Mouse (Mus musculus): ENCODE results near the gene Erc2. TPM values are rescaled to one million over a fixed set of nuclear protein-coding genes. Genes with fewer than 3 reads are reported as not detected.
A peak's percentile ranks its signal among the peaks of the same experiment; 100 is the strongest.

The Erc2 gene
- polyA plus RNA-seq, 1 experiment from 2014 or later: 2.7 TPM

GRCm38 (mm10) chr14:27803961-27804360 is 181.7 kb downstream of the Erc2 start:
- Histone ChIP-seq H3K4me1 (ENCODE audit: control insufficient read depth, insufficient read depth, low read length) (no peaks in the 10 kb centered on the region), H3K36me3 (ENCODE audit: control insufficient read depth, insufficient read depth, low read length) (no peaks in the 10 kb centered on the region), H3K27me3 (ENCODE audit: control insufficient read depth, insufficient read depth, low read length) (no peaks in the 10 kb centered on the region), H3K4me2 (ENCODE audit: low read depth, low read length) (no peak overlapping the region), H3K4me3 (replicated peaks; ENCODE audit: low read length) (no peak overlapping the region), H3K9me3 (replicated peaks; ENCODE audit: control insufficient read depth, low read length) (peaks cover 2% of the 10 kb centered on the region; the same call in 1 of the 2 replicates), H3K27ac (ENCODE audit: low read length) (no peak overlapping the region), H3K9ac (ENCODE audit: low read length) (no peak overlapping the region)
- 95% methylated on average over 3 of the region's 3 CpGs for WGBS
- no peak for ATAC-seq (ENCODE audit: insufficient read depth, low FRiP score)

GRCm38 (mm10) chr14:27805064-27805463 is 182.8 kb downstream of the Erc2 start:
- Histone ChIP-seq H3K4me2 (ENCODE audit: low read depth, low read length) (no peak overlapping the region), H3K4me1 (ENCODE audit: control insufficient read depth, insufficient read depth, low read length) (no peaks in the 10 kb centered on the region), H3K9me3 (replicated peaks; ENCODE audit: control insufficient read depth, low read length) (peaks cover 2% of the 10 kb centered on the region; the same call in 1 of the 2 replicates), H3K36me3 (ENCODE audit: control insufficient read depth, insufficient read depth, low read length) (no peaks in the 10 kb centered on the region), H3K27me3 (ENCODE audit: control insufficient read depth, insufficient read depth, low read length) (no peaks in the 10 kb centered on the region), H3K4me3 (replicated peaks; ENCODE audit: low read length) (no peak overlapping the region), H3K9ac (ENCODE audit: low read length) (no peak overlapping the region), H3K27ac (ENCODE audit: low read length) (no peak overlapping the region)
- WGBS: 74% methylated on average over 13 of the region's 13 CpGs
- ATAC-seq (ENCODE audit: insufficient read depth, low FRiP score): no peak

DNA sequence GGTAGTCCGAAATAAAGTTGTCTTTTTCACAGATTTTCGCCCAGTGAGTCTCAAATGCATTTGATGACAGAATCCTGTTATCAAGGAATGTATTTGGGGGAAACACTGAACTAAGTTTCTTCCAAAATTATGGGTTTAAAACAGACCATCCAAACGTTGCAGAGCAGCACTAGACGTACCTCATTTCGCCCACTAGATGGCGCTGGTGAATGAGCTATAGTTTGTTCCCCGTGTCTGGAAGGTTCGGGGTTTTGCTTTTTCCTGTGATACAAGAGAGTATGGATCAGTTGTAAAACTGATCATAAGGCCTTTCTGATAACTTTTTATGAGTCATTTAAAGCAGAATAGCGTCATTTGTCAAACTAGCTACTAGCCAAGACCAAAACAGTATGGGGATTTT is 185.9 kb downstream of the Erc2 start:
- no peak overlapping the region for H3K4me2 ChIP-seq (ENCODE audit: low read depth, low read length)
- H3K9me3 ChIP-seq (replicated peaks; ENCODE audit: control insufficient read depth, low read length): peaks cover 2% of the 10 kb centered on the region; the same call in 1 of the 2 replicates
- no peaks in the 10 kb centered on the region for H3K27me3 ChIP-seq (ENCODE audit: control insufficient read depth, insufficient read depth, low read length)
- H3K9ac ChIP-seq (ENCODE audit: low read length): no peak overlapping the region
- no peaks in the 10 kb centered on the region for H3K4me1 ChIP-seq (ENCODE audit: control insufficient read depth, insufficient read depth, low read length)
- no peak overlapping the region for H3K27ac ChIP-seq (ENCODE audit: low read length)
- H3K36me3 ChIP-seq (ENCODE audit: control insufficient read depth, insufficient read depth, low read length): no peaks in the 10 kb centered on the region
- no peak overlapping the region for H3K4me3 ChIP-seq (replicated peaks; ENCODE audit: low read length)
- no peak for ATAC-seq (ENCODE audit: insufficient read depth, low FRiP score)
- WGBS: 4% methylated on average over 9 of the region's 9 CpGs

DNA sequence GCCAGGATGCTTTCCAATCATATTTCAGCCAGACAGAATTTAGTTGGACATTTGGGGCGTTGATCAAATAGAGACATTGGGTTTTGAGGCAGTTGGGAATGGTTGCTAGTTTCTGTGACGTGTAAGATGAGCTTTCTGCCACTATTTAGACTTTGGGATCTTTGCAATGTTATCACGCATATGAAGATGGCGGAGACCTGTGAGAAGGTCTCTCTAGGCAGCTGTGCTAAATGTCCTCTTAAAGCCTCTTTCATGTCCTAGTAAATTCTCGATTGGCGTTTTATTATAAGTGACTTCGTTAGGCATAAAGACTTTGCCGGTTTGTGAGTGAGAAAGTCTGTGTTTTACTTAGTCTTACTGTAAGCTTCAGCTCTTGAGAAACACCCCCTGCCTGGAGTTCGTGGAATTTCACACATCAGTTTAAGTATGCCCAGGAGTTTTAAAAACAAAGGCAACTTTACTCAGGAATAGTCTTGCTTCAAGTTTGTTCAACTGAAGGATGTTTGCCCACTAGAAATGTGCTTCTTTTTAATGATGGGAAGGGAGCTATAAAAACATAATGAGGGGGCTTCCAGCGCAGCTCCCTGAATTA is 186.4 kb downstream of the Erc2 start:
- no peaks in the 10 kb centered on the region for H3K27me3 ChIP-seq (ENCODE audit: control insufficient read depth, insufficient read depth, low read length)
- 51% methylated on average over 10 of the region's 10 CpGs for WGBS
- H3K4me3 ChIP-seq (replicated peaks; ENCODE audit: low read length): no peak overlapping the region
- H3K9ac ChIP-seq (ENCODE audit: low read length): no peak overlapping the region
- H3K9me3 ChIP-seq (replicated peaks; ENCODE audit: control insufficient read depth, low read length): peaks cover 2% of the 10 kb centered on the region; the same call in 1 of the 2 replicates
- ATAC-seq (ENCODE audit: insufficient read depth, low FRiP score): no peak
- no peaks in the 10 kb centered on the region for H3K36me3 ChIP-seq (ENCODE audit: control insufficient read depth, insufficient read depth, low read length)
- no peak overlapping the region for H3K27ac ChIP-seq (ENCODE audit: low read length)
- no peak overlapping the region for H3K4me2 ChIP-seq (ENCODE audit: low read depth, low read length)
- H3K4me1 ChIP-seq (ENCODE audit: control insufficient read depth, insufficient read depth, low read length): no peaks in the 10 kb centered on the region

GRCm38 (mm10) chr14:27810790-27811189 is 188.6 kb downstream of the Erc2 start:
- H3K4me2 ChIP-seq (ENCODE audit: low read depth, low read length): no peak overlapping the region
- H3K9me3 ChIP-seq (replicated peaks; ENCODE audit: control insufficient read depth, low read length): no peaks in the 10 kb centered on the region
- no peak overlapping the region for H3K4me3 ChIP-seq (replicated peaks; ENCODE audit: low read length)
- no peaks in the 10 kb centered on the region for H3K4me1 ChIP-seq (ENCODE audit: control insufficient read depth, insufficient read depth, low read length)
- H3K36me3 ChIP-seq (ENCODE audit: control insufficient read depth, insufficient read depth, low read length): no peaks in the 10 kb centered on the region
- H3K9ac ChIP-seq (ENCODE audit: low read length): no peak overlapping the region
- peak; percentile 56; the same call in 1 of the 2 replicates for ATAC-seq (ENCODE audit: insufficient read depth, low FRiP score)
- 39% methylated on average over 7 of the region's 7 CpGs for WGBS
- H3K27me3 ChIP-seq (ENCODE audit: control insufficient read depth, insufficient read depth, low read length): no peaks in the 10 kb centered on the region
- no peak overlapping the region for H3K27ac ChIP-seq (ENCODE audit: low read length)

- WGBS: 92% methylated on average over 3 of the region's 3 CpGs
- H3K36me3 ChIP-seq (ENCODE audit: control insufficient read depth, insufficient read depth, low read length): no peaks in the 10 kb centered on the region
- no peak overlapping the region for H3K4me3 ChIP-seq (replicated peaks; ENCODE audit: low read length)
- no peak overlapping the region for H3K4me2 ChIP-seq (ENCODE audit: low read depth, low read length)
- H3K4me1 ChIP-seq (ENCODE audit: control insufficient read depth, insufficient read depth, low read length): no peaks in the 10 kb centered on the region
- no peak overlapping the region for H3K27ac ChIP-seq (ENCODE audit: low read length)
- ATAC-seq (ENCODE audit: insufficient read depth, low FRiP score): no peak
- no peak overlapping the region for H3K9ac ChIP-seq (ENCODE audit: low read length)
- peaks cover 3% of the 10 kb centered on the region; the same call in 1 of the 2 replicates for H3K9me3 ChIP-seq (replicated peaks; ENCODE audit: control insufficient read depth, low read length)
- no peaks in the 10 kb centered on the region for H3K27me3 ChIP-seq (ENCODE audit: control insufficient read depth, insufficient read depth, low read length)
Observed at GRCm38 (mm10) chr14:27811649-27812048, 189.4 kb downstream of the Erc2 start.

GRCm38 (mm10) chr14:27815739-27816138 is 193.5 kb downstream of the Erc2 start:
- no peak overlapping the region for H3K4me2 ChIP-seq (ENCODE audit: low read depth, low read length)
- no peak overlapping the region for H3K4me3 ChIP-seq (replicated peaks; ENCODE audit: low read length)
- H3K36me3 ChIP-seq (ENCODE audit: control insufficient read depth, insufficient read depth, low read length): no peaks in the 10 kb centered on the region
- H3K27ac ChIP-seq (ENCODE audit: low read length): no peak overlapping the region
- WGBS: 62% methylated on average over 6 of the region's 6 CpGs
- no peaks in the 10 kb centered on the region for H3K4me1 ChIP-seq (ENCODE audit: control insufficient read depth, insufficient read depth, low read length)
- ATAC-seq (ENCODE audit: insufficient read depth, low FRiP score): no peak
- H3K9ac ChIP-seq (ENCODE audit: low read length): no peak overlapping the region
- no peaks in the 10 kb centered on the region for H3K27me3 ChIP-seq (ENCODE audit: control insufficient read depth, insufficient read depth, low read length)
- H3K9me3 ChIP-seq (replicated peaks; ENCODE audit: control insufficient read depth, low read length): peaks cover 3% of the 10 kb centered on the region; the same call in 1 of the 2 replicates

GRCm38 (mm10) chr14:27818986-27819385 is 196.8 kb downstream of the Erc2 start:
- peaks cover 3% of the 10 kb centered on the region; the same call in 1 of the 2 replicates for H3K9me3 ChIP-seq (replicated peaks; ENCODE audit: control insufficient read depth, low read length)
- H3K36me3 ChIP-seq (ENCODE audit: control insufficient read depth, insufficient read depth, low read length): no peaks in the 10 kb centered on the region
- WGBS: 92% methylated on average over 5 of the region's 5 CpGs
- no peaks in the 10 kb centered on the region for H3K27me3 ChIP-seq (ENCODE audit: control insufficient read depth, insufficient read depth, low read length)
- no peak for ATAC-seq (ENCODE audit: insufficient read depth, low FRiP score)
- no peak overlapping the region for H3K9ac ChIP-seq (ENCODE audit: low read length)
- H3K4me3 ChIP-seq (replicated peaks; ENCODE audit: low read length): no peak overlapping the region
- no peak overlapping the region for H3K4me2 ChIP-seq (ENCODE audit: low read depth, low read length)
- peaks cover 4% of the 10 kb centered on the region; the same call in 1 of the 2 replicates for H3K4me1 ChIP-seq (ENCODE audit: control insufficient read depth, insufficient read depth, low read length)
- H3K27ac ChIP-seq (ENCODE audit: low read length): no peak overlapping the region

GRCm38 (mm10) chr14:27821801-27822200 is 199.6 kb downstream of the Erc2 start:
- Histone ChIP-seq H3K4me2 (ENCODE audit: low read depth, low read length) (no peak overlapping the region), H3K4me1 (ENCODE audit: control insufficient read depth, insufficient read depth, low read length) (peaks cover 4% of the 10 kb centered on the region; the same call in 1 of the 2 replicates), H3K36me3 (ENCODE audit: control insufficient read depth, insufficient read depth, low read length) (no peaks in the 10 kb centered on the region), H3K9ac (ENCODE audit: low read length) (no peak overlapping the region), H3K27ac (ENCODE audit: low read length) (no peak overlapping the region), H3K9me3 (replicated peaks; ENCODE audit: control insufficient read depth, low read length) (no peaks in the 10 kb centered on the region), H3K27me3 (ENCODE audit: control insufficient read depth, insufficient read depth, low read length) (no peaks in the 10 kb centered on the region), H3K4me3 (replicated peaks; ENCODE audit: low read length) (no peak overlapping the region)
- ATAC-seq (ENCODE audit: insufficient read depth, low FRiP score): no peak
